Mouse (Mus musculus): ENCODE measurements around the gene Shc3.

Gene Shc3

DNA sequence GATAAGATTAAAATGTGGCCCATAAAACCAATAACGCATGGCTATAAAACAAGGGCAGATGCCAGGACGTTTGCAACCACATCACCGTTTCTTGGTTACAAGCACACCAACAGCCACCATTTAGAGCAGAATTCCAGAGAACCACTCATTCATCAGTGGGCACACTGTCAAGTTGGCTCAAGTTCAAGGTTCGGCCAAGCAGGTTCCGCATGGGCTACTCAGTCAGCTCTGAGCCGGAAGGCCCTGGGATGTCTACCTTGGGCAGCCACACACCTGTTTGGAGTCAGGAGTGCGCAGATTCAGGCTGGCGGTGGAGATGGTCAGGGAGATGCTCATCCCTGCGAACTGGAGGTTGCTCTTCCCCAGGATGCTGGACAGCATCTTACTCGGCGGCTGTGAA is 89.4 kb downstream of the Shc3 start:
- DNase-seq: peak; percentile 81 to 83

DNA sequence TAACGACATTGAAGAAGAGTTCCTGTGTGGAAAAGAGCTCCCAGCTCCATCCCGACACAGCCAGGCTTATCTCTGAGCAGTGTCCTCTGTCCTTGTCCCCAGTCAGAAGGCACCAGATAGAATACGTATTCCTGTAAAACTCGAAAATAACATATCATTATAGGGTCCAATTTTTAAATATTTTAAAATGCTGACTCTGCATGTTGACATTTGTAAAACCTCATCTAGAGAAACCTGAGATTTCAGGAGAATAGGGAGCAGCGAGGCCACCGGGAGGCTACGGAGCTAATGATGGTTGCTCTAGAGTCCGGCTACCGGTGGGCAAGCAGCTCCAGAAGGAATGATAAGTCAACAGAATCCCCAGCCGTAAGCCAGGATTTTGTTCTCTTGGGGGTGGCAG is 92.2 kb downstream of the Shc3 start:
- DNase-seq: no peak

DNA sequence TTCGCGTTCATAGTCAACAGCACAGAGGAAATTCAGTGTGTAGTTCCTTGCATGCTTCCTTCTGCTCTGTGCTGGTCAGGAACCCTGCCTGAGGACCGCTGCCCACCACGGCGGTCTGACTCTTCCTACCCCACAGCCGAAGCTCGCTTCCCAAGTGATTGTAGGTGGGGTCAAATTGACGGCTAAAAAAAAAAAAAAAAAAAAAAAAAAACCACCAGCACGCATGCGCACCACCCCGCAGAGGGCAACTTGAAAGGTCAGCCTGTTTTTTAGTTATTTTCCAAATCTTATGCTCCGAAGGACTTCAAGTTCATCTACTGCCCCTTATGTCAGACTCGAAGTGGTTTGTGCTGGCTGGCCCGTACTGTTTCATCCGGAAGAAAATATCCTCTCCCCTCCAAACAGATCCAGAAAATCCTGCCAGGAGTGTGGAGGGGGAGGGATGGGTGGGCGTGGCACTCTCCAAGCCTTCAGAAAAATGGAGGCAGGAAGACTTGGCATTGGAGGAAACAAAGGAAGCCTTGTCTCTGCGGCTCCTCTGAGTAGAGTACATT is 100.4 kb downstream of the Shc3 start:
- DNase-seq: no peak

DNA sequence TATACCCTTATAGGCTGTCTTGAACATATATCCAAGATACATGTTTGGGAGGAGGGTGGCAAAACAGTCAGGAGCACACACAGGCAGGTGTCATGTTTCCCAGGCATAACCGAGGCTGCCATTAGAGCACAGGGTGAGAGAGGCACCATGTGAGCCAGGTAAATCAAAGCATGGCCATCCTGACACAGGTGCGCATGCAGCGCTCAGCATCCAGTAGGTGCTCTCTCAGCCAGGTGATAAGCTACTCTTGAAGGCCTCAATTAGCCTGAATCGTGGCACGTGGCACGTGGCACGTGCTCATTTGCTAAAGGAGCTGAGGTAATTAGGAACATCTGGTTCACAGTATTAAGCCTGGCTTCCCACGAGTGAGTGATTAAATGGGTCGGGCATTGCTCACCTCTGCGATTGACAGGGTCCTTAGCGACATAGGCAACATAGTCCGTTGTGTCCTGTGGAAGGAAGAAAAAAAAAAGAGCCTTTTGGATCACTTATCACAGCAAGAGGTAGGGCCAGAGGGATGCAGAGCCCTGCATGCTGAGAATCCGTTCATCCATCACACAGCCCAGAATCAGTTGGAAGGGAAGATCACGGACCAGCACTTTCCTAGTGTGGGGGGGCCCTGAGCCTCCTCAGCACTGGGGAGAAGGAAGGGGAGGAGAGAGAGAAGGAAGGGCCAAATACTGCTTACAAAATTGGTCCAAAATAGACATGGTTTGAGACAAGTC is 102.9 kb downstream of the Shc3 start:
- DNase-seq: no peak

DNA sequence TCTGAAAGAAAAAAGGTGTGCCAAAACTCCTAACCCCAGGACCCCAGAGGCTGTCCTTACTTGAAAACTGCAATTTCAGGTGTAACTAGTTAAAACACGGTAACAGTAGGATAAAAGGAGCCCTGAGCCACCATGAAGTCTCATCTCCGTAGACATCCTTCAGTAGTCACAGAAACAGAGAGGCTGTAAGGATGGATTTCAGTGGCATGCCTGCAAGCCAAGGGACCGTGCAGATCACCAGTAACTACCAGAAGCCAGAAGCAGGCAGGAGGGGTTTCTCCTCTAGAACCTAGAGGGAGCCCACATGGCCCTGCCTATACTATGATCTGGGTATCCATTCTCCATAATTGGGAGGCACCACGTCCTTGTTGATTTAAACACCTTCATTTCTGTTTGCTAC is 104.9 kb downstream of the Shc3 start:
- no peak for DNase-seq

DNA sequence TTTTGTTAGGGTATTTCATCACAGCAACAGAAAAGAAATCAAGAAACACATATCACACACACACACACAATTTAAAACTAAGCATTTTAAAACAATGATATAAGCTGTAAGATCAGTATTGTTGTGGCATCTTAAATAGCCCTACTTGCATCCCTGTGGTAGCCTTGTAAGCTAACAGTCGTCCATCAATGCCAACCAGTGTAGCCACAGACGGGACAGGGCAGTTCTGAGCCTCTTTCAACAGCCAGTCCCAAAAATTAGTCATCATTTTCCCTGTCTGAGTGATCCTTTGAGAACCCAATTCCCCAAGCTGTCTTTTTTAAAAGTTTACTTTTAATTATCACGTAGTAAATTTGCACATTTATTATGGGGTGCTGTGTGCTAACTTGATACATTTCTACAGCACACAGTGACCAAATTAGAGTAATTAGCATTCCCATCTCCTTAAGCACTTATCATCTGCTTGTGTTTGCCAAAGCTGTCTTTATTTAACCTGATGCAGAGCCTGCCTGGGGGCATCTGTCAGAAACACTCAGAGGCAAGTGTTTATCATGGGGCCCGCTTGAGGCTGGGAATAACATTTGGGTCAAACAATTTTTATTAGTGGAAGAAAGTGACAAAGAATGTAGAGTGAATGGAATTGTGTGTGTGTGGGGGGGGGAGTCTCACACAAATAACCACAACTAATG is 112.9 kb downstream of the Shc3 start:
- no peak for DNase-seq

DNA sequence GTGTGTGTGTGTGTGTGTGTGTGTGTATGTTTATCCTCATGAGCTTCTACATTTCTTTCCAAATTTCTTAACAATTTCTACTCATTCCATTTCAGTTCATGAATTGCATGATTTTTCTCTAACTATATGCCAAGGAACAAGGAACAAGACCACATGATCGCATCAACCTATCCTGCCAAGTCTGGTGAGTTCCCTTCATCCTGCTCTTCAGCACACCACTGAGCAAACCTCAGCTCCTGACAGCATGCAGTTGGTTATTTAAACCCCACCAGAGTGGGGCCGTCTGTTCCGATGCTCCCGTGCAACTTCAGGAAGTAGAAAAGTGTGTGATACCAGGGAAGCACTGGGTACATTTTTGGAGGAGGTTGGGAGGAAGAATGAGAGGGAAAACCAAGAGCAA is 122.7 kb downstream of the Shc3 start:
- no peak for DNase-seq

DNA sequence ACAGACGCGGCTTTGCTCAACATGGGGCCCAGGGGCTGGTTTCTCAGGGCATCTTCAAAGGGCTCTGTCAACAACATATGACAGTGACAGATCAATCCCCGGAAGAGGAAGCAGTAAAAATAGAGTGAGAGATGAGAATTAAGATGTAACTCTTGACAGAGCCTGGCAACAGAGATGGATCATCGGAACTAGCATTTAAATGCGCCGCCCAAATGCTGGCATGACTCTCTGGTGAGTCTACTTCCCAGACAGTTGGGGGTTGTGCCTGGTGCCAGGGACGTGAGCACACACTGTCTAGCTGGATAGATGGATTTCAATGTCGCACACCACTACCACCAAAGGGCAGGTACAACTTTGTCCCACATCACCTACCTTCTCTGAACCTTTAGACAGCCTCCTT is 126.3 kb downstream of the Shc3 start:
- no peak for DNase-seq

DNA sequence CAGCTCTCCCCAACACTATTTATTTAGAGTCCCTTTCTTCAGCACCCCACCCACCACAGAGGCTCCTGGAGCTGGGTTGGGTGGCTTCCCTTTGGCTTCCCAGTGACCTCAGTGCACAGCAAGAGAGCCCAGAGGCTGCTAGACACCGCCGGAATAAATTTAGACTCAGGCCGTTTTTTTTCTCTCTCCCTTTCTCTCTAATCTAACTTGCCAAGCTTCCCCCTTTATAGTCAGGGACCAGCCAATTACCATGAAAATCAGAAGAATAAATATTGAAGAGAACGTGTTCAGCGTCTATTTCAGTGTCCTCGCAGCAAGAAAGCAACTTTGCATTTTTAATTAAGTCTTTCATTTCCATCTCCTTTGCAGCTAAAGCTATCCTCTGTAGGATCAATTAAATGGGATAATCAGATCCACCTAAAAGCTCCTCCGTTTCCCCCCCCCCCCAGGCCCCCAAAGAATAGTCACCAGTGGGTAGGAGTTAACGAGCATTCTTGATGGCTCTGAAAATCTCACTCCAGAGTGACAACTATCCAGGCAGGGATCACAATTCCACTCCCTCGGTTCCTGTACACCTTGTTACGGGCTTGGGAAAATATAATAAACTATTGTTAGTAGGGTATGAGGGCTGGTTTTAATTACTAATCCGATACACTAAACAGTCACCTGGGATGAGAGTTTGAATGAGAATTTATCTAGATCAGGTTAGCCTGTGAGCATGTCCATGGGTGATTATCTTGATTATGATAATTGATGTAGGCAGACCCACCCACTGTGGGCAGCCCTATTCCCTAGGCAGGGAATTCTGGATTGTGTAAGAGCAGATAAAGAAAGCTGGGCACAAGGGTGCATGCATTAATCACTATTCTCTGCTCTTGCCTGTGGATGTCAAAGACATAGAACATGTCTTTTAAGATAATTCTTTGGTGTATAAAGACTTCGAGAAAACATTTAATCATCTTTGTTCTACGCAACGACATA is 131.8 kb downstream of the Shc3 start:
- no peak for DNase-seq

DNA sequence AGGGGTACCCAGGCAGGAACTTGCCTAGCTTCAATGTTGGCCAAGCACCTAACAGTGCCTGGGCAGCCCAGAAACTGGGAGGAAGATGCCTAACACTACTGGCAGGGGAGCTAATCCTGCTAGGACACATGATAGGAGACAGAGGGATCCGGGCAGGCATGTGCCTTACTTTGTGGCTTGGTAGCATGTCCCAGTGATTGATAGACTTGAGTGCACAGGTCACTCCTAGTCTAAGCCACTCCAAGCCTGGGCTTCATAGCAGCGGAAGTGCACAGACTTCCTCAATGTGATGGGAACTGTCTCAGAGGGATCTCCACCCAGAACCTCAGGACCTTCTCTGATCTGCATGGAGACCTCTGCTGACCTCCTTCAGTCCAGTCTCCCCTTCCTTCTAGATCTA is 134.1 kb downstream of the Shc3 start:
- DNase-seq: peak; percentile 57 to 71

DNA sequence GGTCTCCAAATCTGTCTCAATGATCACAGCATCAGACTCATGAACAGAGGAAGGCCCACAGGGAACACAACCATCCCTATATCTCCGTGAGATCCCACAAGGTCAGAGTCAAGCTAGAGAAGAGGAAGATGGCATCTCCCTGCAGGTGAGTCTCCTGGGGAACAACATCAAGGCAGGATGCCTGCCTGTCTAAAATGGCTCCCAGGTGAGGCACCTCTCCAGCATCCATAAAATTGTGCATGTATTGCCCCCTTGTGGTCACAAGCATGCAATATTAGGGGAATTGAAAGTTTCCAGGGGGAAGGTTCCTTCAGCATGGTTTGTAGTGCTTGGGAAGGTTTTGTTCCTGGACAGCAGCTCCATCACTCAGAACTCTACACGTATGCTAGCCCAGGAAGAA is 134.8 kb downstream of the Shc3 start:
- DNase-seq: no peak

DNA sequence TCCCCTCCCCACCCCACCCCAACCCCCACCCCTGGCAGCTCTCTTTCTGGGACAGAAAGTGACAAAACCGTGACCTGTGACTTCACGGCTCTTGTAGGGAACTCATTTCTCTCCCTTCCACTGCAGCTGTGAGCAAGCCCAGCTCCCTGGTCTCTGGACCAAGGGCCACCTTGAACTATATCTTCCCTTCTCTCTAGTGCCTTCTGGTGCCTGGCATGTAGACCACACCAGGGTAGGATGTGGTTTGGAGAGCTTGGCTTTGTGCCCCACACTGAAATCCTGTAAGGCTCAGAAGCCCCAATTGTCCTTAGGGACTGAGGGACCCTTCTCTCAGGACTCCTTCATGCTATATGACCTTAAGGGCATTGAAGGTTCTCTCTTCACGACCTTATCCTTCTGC is 135.8 kb downstream of the Shc3 start:
- no peak for DNase-seq

DNA sequence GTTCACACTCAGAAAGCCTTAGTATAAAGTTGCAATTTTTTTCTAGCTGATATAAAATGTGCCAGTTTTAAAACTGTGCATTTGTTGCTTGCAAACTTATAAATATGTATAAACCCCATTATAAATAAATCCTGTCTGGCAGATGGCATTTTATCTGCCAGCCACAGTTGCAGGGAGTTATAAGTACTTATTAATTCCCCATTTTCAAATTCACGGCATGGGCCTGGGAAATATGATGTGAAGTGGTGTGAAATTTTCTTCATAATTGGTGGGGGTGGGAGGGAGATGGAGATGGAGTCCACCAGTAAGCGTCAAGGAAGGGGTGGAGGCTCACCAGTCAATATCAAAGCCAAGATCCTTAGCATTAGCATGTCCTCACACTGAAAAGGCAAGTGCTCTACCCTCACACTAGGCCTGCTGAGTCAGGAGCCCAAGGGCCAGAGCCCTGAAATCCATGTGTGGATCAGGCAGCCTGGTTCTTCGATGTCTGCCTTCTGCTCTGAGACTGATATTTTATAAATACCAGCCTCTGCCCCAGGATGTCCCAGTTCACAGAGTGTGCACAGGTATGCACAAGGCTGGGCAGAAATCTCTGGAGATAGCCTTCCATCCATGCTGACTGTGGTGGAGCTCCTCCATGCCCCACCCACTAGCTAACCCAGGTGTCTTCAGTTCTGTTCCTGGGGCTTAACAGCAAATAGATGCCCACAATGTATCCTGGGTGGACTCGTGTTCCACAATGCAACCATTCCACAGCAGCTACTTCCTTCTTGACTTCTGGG is 143.4 kb downstream of the Shc3 start:
- no peak for DNase-seq

DNA sequence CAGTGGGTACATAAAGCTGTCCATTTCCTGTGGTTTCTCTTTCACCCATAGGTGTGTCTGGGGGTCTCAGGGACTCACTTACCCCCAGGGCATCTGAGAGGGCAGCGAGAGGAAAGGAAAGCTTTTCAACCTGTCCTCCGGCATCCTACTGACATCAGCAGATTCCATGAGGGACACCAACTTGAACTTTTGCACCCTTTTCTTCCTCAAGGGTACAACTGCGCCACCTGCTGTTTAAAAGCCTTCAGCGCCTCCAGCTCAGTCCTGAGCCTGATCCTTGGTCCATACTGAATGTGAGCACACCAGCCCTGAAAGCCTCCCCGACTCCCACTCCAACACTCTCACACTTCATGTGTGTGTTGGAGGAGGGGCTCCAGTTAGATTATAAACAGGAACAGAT is 144.6 kb downstream of the Shc3 start:
- DNase-seq: peak; percentile 82 to 89

DNA sequence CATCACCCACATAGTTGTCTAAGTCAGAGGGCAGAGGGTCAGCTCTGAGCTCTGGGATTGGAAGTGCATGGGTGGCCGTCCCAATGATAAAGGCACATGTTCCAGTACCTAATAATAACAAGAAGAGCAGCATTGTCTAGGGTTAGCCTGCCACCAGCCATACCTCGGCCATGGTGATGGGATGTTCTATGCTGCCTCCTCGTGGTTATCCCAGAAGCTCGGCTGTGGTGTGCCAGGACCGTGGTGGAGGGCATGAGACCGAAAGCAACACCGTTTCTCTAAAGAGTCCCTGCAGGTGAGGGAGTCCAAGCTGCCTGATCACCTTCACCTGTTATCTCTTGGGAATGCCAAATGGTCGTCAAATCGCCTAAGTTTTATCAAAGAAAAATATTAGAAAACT is 145.6 kb downstream of the Shc3 start:
- DNase-seq: no peak

DNA sequence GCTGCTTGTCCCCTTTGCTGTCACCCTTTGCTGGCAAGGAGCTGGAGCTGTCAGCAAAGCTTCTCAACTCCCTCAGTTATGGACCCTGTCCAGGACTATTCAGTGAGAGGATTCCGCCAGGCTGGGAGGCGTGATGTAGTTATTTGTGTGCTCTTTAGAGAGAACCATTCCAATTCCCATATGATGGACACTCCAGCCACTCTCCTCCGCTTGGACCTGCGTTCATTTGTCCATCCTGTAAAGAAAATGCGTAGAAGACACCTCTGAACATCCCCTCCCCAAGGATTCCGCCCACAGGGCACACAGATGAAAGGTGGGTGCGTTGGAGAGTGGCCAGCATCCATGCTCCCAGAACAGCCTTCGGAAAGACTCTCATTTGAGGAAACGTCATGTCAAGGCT is 148.4 kb downstream of the Shc3 start:
- DNase-seq: no peak

DNA sequence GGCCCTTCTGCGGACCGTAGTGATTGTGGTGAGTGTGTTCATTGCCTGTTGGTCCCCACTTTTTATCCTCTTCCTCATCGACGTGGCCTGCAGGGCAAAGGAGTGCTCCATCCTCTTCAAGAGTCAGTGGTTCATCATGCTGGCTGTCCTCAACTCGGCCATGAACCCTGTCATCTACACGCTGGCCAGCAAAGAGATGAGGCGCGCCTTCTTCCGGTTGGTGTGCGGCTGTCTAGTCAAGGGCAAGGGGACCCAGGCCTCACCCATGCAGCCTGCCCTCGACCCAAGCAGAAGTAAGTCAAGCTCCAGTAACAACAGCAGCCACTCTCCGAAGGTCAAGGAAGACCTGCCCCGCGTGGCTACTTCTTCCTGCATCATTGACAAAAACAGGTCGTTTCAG is 149.7 kb downstream of the Shc3 start:
- no peak for DNase-seq

DNA sequence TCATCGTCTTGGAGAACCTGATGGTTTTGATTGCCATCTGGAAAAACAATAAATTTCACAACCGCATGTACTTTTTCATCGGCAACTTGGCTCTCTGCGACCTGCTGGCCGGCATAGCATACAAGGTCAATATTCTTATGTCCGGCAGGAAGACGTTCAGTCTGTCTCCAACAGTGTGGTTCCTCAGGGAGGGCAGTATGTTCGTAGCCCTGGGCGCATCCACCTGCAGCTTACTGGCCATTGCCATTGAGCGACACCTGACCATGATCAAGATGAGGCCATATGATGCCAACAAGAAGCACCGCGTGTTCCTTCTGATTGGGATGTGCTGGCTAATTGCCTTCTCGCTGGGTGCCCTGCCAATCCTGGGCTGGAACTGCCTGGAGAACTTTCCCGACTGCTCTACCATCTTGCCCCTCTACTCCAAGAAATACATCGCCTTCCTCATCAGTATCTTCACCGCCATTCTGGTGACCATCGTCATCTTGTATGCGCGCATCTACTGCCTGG is 150.2 kb downstream of the Shc3 start:
- DNase-seq: no peak

DNA sequence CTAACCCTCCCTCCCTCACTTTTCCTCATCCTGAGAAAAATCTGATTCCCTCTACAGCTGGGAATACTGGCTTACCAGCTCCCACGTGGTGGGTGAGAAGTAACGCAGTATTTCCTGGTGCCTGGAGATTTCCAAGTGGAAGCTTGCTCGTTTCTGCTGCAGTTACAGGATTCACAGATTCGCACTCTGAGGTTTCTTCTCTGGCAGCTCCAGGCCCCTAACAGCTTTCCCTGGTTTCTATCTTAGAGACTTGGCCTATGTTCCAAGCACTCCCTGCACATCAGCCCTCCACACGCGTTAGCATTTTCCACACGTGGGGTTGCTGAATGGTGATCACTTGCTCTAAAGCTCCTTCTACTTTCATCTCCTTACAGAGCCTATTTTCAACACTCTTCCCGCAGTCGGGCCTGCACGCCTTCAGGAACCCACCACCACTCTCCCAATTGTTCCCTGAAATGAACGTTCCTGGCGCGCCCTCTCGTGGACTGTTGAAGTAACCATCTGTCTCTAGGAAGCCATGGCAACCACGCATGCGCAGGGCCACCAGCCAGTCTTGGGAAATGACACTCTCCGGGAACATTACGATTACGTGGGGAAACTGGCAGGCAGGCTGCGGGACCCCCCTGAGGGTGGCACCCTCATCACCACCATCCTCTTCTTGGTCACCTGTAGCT is 150.8 kb downstream of the Shc3 start:
- peak; percentile 91 to 97 for DNase-seq

DNA sequence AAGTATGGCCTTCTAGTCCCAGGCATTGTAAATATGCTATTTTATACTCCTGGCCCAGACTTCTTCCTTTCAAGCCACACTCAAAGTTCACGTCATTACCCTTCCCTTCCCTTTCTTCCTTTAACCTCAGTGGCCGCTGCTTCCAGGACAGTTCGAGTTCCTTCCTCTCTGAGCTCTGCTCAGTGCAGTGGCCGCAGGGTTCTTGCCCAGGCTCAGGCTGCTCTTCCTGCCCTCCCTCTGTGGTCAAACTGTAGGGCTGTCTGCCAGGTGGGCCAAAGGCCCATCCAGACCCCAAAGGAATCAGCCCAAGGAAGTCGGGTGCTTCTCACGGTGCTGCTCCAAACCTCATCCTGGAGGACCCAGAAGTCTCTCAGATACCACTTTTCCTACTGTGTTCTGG is 151.4 kb downstream of the Shc3 start:
- peak; percentile 40 to 68 for DNase-seq

DNA sequence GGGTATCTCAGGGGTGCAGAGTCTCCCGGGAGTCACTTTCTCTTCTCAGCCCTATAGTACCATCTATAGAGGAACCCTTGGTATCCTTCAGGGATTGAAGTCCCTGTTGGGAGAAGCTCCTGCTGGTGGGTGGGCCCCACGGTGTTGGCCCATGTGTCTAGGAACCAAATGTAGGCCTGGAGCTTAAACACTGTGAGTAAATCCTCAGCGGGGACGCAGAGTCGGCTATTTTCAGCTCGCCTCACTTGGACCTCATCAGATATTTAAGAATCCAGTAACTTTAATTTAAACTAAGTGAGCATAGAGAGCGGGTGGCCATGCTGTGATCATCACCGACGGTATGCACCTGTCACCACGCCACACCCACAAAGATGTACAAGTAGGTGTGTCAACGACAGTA is 152.5 kb downstream of the Shc3 start:
- DNase-seq: no peak

DNA sequence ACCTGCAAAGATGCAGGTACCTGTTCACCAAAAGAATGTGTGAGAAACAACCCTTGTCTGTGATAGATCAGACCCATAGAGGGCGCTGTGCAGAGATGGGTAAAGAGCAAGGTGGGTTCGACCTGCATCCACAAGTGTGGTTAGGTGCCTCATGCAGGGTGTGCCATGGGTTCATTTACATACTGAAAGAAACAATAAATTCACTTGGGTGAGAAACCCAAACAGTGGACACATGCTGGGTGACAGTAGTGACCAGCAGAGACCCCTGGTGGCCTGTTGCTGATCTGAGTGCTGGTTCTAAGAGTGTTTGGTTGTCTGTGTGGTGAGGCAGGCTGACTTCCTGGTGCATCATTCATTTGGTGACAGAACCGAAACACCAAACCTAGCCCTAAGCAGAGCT is 155.8 kb downstream of the Shc3 start:
- DNase-seq: peak in 1 of 2 experiments; percentile 61
